Mouse (Mus musculus): ENCODE measurements around the gene Gm5169.
"Not testable (repeated sequence)": the region's sequence is repeated elsewhere in the genome, so short reads cannot be mapped to it uniquely, and the experiment has no call there.

Gene Gm5169

DNA sequence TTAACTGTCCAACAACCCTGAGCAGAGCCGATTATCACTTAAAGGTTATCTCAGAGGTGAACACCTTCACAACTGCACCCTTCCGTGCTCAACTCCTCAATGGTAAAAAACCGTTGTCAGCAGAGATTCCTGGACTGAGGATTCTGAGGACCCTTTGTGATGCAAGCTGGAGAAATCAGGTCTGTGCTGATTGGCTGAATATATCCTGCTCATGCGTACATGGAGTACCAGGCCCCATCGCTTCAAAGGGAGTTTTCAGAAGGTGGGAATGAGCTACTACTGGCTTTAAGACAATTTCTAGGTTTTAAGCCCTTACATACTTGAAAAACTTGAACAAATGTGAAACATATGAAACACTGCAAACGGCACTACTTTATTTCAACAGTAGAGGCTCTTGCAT lies at the start of gene Gm5169:
Gene Gm5169 (minus strand): TSS at position 101 of the 400 bp plus-strand sequence.
- in situ Hi-C loops (cut with MboI; ENCODE audit: low sequenced_read_pairs) = not testable (repeated sequence)

DNA sequence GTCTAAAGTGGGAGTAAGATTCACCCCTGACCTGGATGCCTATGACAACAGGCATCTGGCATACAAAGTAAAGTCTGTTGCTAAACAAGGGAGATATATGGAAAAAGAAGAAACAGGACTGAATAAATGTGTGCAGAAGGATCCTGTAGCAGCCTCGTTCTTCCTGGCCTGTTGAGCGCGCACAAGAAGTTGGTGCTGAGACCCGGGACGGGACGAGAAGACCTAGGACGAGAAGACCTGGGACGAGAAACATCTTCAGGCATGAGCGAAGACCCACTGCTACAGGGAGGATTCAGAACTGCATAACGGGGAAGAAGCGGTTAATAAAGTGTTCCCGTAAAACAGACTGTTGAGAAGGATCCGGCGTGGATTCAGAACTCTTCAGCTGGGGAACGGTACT lies 46.2 kb upstream of the Gm5169 start:
- in situ Hi-C loops (cut with MboI; ENCODE audit: low sequenced_read_pairs) = not testable (repeated sequence)
